Mouse (Mus musculus): ENCODE measurements around the gene Pbp2.

Gene Pbp2

DNA sequence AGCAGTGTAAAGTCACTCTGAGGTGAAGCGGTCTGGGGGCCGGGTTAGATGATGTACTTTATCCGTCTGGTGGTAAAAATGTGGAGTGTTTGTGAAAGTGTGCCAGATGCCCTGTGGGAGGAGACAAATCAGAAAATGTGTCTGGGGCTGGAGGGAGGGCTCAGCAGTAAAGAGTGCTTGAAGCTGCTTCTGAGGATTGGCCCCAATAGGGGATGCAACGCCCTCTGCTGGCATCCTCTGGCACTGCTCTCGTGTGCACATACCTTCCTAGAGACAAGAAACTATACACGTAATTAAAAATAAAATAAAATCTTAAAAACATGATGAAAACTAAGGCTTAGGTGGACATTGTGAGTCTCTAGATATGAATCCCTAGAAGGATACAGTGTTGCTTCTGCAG lies 49.8 kb downstream of the Pbp2 start:
- DNase-seq (ENCODE audit: low spot score) = no peak

All from testis, postnatal 10 days (tissue).